Mouse (Mus musculus): ENCODE measurements around the gene Cav1.

Cav1 gene

GRCm38 (mm10) chr6:17317167-17317524 lies 11.0 kb downstream of the Cav1 start:
- DNase-seq (ENCODE audit: low spot score in 2 of 2), result no peak

DNA sequence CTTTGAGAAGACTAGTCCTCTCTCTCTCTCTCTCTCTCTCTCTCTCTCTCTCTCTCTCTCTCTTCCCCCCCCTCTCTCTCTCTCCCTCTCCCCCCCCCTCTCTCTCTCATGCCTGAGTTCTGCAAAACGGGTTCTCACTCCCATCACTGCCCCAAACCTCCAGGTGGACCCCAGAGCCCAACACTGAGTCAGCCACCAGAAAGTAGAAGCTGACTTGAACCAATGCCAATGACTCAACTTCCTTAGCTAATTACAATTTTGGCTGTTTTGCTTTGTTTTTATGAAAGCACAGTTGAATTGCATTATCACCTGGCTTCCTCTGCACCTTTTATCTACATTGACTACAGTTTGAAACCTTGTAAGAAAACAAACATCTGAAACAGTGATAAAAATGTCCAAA lies 11.8 kb downstream of the Cav1 start:
- DNase-seq (ENCODE audit: low spot score in 2 of 2), result no peak

DNA sequence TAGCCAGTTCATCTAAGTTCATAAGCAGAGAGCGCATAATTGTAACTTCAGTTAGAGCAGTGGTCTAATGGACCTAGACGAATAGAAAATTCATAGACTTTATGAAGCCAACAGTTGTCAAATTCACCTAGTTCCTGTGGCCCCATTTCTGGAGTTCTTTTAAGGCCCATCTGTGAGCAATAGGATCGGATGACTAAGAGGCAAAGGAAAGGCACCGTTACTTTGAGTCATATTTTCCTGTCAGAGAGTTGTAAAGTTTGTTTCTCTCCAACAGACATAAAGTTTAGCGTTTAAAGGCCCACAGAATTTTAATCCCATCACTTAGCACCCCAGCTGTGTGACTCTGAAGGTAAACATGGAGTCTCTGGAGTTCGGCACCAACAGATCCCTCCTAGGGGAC lies 15.8 kb downstream of the Cav1 start:
- no peak for DNase-seq (ENCODE audit: low spot score in 2 of 2)

- DNase-seq (ENCODE audit: low spot score in 2 of 2), result no peak
Measured at GRCm38 (mm10) chr6:17327216-17327615, 21.1 kb downstream of the Cav1 start.

DNA sequence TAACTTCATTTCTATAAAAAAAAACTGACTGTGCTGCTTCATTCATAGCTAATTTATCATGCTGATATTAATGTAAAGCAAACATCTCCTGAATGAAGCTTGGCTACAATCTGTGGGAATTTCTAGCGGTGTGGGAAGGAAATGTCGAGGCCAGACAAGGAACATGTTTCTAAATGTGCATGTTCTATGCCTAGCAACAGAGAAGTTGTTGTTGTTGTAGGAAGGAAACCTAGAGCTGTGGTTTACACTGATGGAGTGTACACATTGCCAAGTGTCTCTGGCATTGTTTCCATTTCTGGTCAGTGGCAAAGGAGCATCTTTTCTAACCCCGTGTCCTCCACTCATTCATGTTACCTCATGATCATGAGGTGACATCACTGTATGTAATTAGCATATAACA lies 23.7 kb downstream of the Cav1 start:
- DNase-seq (ENCODE audit: low spot score in 2 of 2), result no peak

DNA sequence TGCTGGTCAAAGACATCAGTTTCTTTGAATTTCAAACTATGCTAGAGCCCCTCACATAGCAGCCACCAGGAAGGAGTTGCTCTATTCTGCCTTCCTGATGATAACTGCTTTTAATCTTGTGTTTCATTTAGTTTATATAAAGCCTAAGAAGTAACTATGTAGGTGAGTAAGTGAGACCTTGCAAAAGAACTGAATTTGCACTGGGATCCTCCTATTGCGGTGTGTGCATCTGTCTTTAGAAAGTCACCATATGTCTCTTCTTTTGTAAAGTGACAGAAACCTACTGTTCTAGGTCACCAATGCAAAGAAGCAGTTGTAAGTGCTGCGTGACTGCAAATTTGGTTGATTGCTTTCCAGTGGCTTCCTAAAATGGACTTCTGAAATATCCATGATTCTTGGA lies 31.6 kb downstream of the Cav1 start:
- no peak for DNase-seq (ENCODE audit: low spot score in 2 of 2)

GRCm38 (mm10) chr6:17340406-17340805 lies 34.3 kb downstream of the Cav1 start:
- no peak for DNase-seq (ENCODE audit: low spot score in 2 of 2)

GRCm38 (mm10) chr6:17348011-17348410 lies 41.9 kb downstream of the Cav1 start:
- no peak for DNase-seq (ENCODE audit: low spot score in 2 of 2)

- no peak for DNase-seq (ENCODE audit: low spot score in 2 of 2)
Measured at GRCm38 (mm10) chr6:17350803-17351202, 44.7 kb downstream of the Cav1 start.

- peak in 1 of 2 experiments; percentile 15 for DNase-seq (ENCODE audit: low spot score in 2 of 2)
Measured at GRCm38 (mm10) chr6:17358896-17359690, 53.0 kb downstream of the Cav1 start.

DNA sequence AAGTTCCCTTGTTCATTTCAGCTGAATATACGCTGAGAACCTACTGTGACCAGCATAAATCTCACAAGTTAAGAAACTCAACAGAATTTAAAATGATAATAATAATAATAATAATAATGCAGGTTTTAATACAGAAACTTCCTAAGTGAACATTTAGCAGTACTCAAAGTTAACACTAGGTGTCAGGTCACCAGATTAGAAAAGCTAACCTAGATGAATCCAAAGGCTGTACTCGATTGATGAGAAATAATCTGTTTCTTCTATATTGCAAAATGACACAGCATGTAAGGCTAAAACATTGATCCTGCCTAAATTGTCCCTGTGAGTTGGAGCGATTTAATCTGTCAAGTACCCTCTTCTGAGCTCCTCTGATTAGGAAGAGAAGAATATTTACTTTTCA lies 56.6 kb downstream of the Cav1 start:
- DNase-seq (ENCODE audit: low spot score in 2 of 2), result no peak

DNA sequence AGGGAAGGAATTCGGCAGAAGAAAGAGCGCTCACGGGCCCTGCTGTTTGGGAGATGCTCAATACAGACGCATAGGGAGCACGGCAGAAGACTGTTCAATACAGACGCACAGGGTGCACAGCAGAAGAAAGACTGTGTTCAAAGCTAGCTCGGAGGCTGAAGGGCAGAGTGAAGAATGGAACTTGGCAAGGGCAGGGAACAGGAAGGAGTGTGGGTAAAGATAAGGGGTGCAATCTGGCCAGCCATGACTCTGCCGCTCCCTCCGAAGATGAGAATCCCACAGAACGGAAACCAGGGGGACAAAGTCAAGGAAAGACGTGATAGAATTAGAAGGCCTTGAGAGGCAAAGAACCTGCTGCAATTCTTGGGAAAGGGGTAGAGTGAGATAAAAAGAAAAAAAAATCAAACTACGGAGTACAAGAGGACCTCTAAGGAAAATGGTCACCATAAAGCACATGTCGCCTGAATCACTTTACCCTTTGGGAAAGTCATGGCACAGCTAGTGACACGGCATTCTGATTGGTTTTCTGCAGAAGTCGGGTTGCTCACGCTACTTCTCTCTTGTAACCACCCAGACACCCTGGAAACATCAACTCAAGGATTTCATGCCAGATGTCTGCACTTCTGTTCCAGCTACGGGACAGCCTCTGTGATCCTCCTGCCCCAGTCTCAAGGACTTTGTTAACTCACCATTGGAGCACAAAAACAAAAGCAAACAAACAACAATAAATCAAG lies 57.5 kb downstream of the Cav1 start:
- no peak for DNase-seq (ENCODE audit: low spot score in 2 of 2)

- DNase-seq (ENCODE audit: low spot score in 2 of 2), result no peak
Measured at GRCm38 (mm10) chr6:17374326-17374725, 68.2 kb downstream of the Cav1 start.

GRCm38 (mm10) chr6:17377371-17377770 lies 71.2 kb downstream of the Cav1 start:
- DNase-seq (ENCODE audit: low spot score in 2 of 2), result no peak

GRCm38 (mm10) chr6:17380102-17380501 lies 74.0 kb downstream of the Cav1 start:
- no peak for DNase-seq (ENCODE audit: low spot score in 2 of 2)

- DNase-seq (ENCODE audit: low spot score in 2 of 2), result no peak
Measured at GRCm38 (mm10) chr6:17381690-17382089, 75.6 kb downstream of the Cav1 start.

- no peak for DNase-seq (ENCODE audit: low spot score in 2 of 2)
Measured at GRCm38 (mm10) chr6:17385531-17385930, 79.4 kb downstream of the Cav1 start.

- no peak for DNase-seq (ENCODE audit: low spot score in 2 of 2)
Measured at GRCm38 (mm10) chr6:17387991-17388710, 82.0 kb downstream of the Cav1 start.

All from frontal cortex, postnatal 14 days (tissue).